Mouse (Mus musculus) fibroblast of lung, adult 2 months (primary cell): Measurements from ENCODE around the gene Rnasek.

Experiments
- DNase-seq: peaks from one replicate; pipeline ENCODE4 v3.0.0-alpha.2; 2011; ENCODE audit warnings: low read depth

Gene Rnasek

GRCm38 (mm10) chr11:70236717-70237116 is 2.9 kb downstream of the Rnasek start:
- DNase-seq = no peak

GRCm38 (mm10) chr11:70235254-70235900 is 4.3 kb downstream of the Rnasek start:
- DNase-seq = no peak

GRCm38 (mm10) chr11:70234497-70234896 is 5.1 kb downstream of the Rnasek start:
- DNase-seq = no peak

- DNase-seq = no peak
Measured at GRCm38 (mm10) chr11:70234037-70234436, 5.6 kb downstream of the Rnasek start.

- no peak for DNase-seq
Measured at GRCm38 (mm10) chr11:70233016-70233415, 6.6 kb downstream of the Rnasek start.

- no peak for DNase-seq
Measured at GRCm38 (mm10) chr11:70232546-70232945, 7.1 kb downstream of the Rnasek start.

- DNase-seq = no peak
Measured at GRCm38 (mm10) chr11:70230239-70230727, 9.4 kb downstream of the Rnasek start.

- no peak for DNase-seq
Measured at GRCm38 (mm10) chr11:70229260-70230010, 10.2 kb downstream of the Rnasek start, which contains the start of gene Bcl6b. Bcl6b (minus strand) TSS chr11:70229798.

GRCm38 (mm10) chr11:70228828-70229227 is 10.8 kb downstream of the Rnasek start:
- DNase-seq = no peak

- DNase-seq = no peak
Measured at GRCm38 (mm10) chr11:70227661-70228245, 11.9 kb downstream of the Rnasek start.

- no peak for DNase-seq
Measured at GRCm38 (mm10) chr11:70227126-70227525, 12.5 kb downstream of the Rnasek start.

GRCm38 (mm10) chr11:70226602-70226890 is 13.1 kb downstream of the Rnasek start:
- no peak for DNase-seq

GRCm38 (mm10) chr11:70225798-70226601 is 13.6 kb downstream of the Rnasek start:
- no peak for DNase-seq

GRCm38 (mm10) chr11:70223724-70224123 is 15.9 kb downstream of the Rnasek start:
- DNase-seq = no peak

- no peak for DNase-seq
Measured at GRCm38 (mm10) chr11:70221603-70222500, 17.8 kb downstream of the Rnasek start.

- DNase-seq = no peak
Measured at GRCm38 (mm10) chr11:70220731-70221602, 18.7 kb downstream of the Rnasek start, which contains the start of gene Slc16a13. Slc16a13 (minus strand) TSS chr11:70221064.

- no peak for DNase-seq
Measured at GRCm38 (mm10) chr11:70220323-70220722, 19.3 kb downstream of the Rnasek start.

GRCm38 (mm10) chr11:70219873-70220272 is 19.8 kb downstream of the Rnasek start:
- DNase-seq = no peak

- no peak for DNase-seq
Measured at GRCm38 (mm10) chr11:70218741-70219470, 20.7 kb downstream of the Rnasek start.
